Mouse (Mus musculus) spleen, adult 2 months (tissue): ENCODE results near the gene Slc16a2. TPM values are rescaled to one million over a fixed set of nuclear protein-coding genes. Genes with fewer than 3 reads are reported as not detected.

ENCODE experiments used
- DNase-seq, 2 experiments: peaks; one replicate each; pipeline versions ENCODE4 v3.0.0 to v3.0.0-alpha.2; 2012 to 2021; ENCODE audit warnings: low spot score in 2 of 2, low read depth in 1 of 2
- H3K27ac ChIP-seq: fragments of 200-500 bp; 2 replicates; pipeline ENCODE4 v1.5.1; 2012; ENCODE audit warnings: low read length, inconsistent platforms; ENCODE audit not compliant: insufficient read depth
- H3K27me3 ChIP-seq: fragments of 200-500 bp; 2 replicates; pipeline ENCODE4 v1.6.1; 2012; ENCODE audit warnings: mild to moderate bottlenecking, moderate library complexity, low read length, inconsistent platforms; ENCODE audit not compliant: control insufficient read depth, insufficient read depth
- H3K36me3 ChIP-seq: fragments of 200-500 bp; 2 replicates; pipeline ENCODE4 v1.6.1; 2012; ENCODE audit warnings: mild to moderate bottlenecking, low read length, inconsistent platforms; ENCODE audit not compliant: control insufficient read depth, insufficient read depth
- H3K4me1 ChIP-seq: fragments of 200-500 bp; 2 replicates; pipeline ENCODE4 v1.6.1; 2011; ENCODE audit warnings: inconsistent platforms; ENCODE audit not compliant: control insufficient read depth, insufficient read depth, insufficient read length
- H3K4me3 ChIP-seq: fragments of 200-500 bp; 2 replicates; pipeline ENCODE4 v1.5.1; 2011; ENCODE audit warnings: mild to moderate bottlenecking, inconsistent platforms; ENCODE audit not compliant: insufficient read depth, insufficient read length; ENCODE audit errors: extremely low read depth
- CTCF ChIP-seq: fragments of 200-500 bp; IDR thresholded peaks from 2 replicates; pipeline ENCODE4 v1.5.1; 2011; ENCODE audit warnings: mild to moderate bottlenecking, inconsistent platforms; ENCODE audit not compliant: insufficient read depth, insufficient read length, insufficient replicate concordance; ENCODE audit errors: extremely low read depth
- POLR2A ChIP-seq: fragments of 200-500 bp; IDR thresholded peaks from 2 replicates; pipeline ENCODE4 v1.6.1; 2011; ENCODE audit warnings: low read depth, low read length, inconsistent platforms
- WGBS: fragments of 180-500 bp; shearing (Covaris S2); methylation state at CpG from one replicate; pipeline ENCODE4 v1.1.7; 2018; 5-methylcytosine and 5-hydroxymethylcytosine counted together
- polyA plus RNA-seq: library from polyadenylated mRNA; depleted of rRNA; stranded (reverse); fragments of >200 nt; gene quantifications from 2 replicates; pipeline ENCODE4 v1.2.3, GENCODE M21; 2012; rRNA removed

The Slc16a2 gene
- 3.2 and 4.3 TPM in 2 replicates for polyA plus RNA-seq

DNA sequence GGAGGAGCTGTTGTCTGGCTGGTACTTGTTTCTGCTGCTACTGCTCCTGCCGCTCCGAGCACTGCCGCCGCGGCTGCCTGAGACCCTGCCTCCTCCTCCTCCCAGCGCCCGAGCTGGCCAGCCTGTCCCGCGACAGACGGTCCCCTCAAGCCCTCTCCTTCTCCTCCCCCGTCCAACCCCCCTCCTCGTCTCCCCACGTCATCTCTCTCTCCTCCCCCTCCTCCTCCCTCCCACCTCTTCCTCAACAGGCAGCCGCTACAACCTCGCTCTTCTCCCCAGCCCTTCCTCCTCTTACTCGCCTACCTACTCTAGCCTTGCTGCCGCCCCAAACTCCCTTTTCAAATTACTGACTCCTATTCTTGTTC is at the start of gene Slc16a2:
Gene Slc16a2 (minus strand): TSS at position 152 of the 365 bp plus-strand sequence.
- 28% methylated on average over 17 of the region's 17 CpGs for WGBS
- DNase-seq: peak; percentile 2 to 9
- H3K27ac ChIP-seq: no peak within 1 kb of the TSS; the same call in 1 of the 2 replicates

DNA sequence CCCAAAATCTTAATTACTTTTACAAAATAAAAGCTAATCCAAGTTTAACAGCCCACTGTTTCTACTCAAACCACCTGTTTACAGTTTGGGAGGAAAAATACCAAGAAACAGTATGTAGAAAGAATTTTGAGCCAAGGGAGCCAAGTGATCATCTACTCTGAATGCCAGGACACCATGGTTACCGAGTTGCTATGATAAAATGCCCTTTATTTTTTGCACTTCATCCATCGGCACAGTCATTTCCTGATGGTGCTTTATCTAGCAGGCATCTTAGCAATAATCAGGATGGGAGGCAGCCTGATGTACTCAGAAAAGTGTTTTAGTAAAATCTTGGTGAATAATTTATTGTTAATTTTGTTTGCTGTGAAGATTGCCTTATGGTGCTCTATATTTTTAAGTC is 41.7 kb upstream of the Slc16a2 start:
- H3K27me3 ChIP-seq: no peaks in the 10 kb centered on the region
- H3K36me3 ChIP-seq: no peaks in the 10 kb centered on the region
- no peak for TF ChIP-seq CTCF
- no peak for TF ChIP-seq POLR2A
- DNase-seq: no peak
- H3K4me3 ChIP-seq: no peak overlapping the region
- no peaks in the 10 kb centered on the region for H3K4me1 ChIP-seq
- 62% methylated on average over 2 of the region's 2 CpGs for WGBS
- no peak overlapping the region for H3K27ac ChIP-seq

More for the DNA sequence above, at the start of gene Slc16a2:
- H3K27me3 ChIP-seq: peaks cover 3% of the 10 kb centered on the region; the same call in 1 of the 2 replicates
- TF ChIP-seq POLR2A (no peak), CTCF (no peak)
- peak within 1 kb of the TSS; percentile 57 for H3K4me3 ChIP-seq
- no peaks in the 10 kb centered on the region for H3K36me3 ChIP-seq
- H3K4me1 ChIP-seq: no peaks in the 10 kb centered on the region

DNA sequence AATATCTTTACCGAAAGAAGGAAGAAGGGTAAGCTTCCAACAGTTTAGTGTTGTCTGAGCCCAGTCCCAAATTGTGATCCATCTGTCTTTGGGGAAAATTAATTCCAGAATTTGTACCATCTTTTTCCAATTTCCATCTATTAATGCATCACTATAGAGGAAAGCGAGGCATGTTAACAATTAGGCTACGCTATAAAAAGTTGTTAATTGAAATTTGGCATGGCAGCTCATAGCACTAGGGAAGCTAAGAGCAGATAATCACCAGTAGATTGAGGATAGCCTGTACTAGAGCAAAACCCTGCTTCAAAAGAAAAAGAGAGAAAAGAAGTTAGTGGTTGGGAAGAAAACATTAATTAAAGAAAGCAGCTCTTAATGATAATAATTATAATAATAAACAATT is 41.1 kb upstream of the Slc16a2 start:
- H3K4me1 ChIP-seq: no peaks in the 10 kb centered on the region
- no peak overlapping the region for H3K4me3 ChIP-seq
- H3K27me3 ChIP-seq: no peaks in the 10 kb centered on the region
- H3K27ac ChIP-seq: no peak overlapping the region
- no peak for TF ChIP-seq CTCF
- no peak for TF ChIP-seq POLR2A
- 93% methylated on average over 3 of the region's 3 CpGs for WGBS
- no peak for DNase-seq
- no peaks in the 10 kb centered on the region for H3K36me3 ChIP-seq

- Histone ChIP-seq H3K4me1 (no peaks in the 10 kb centered on the region), H3K36me3 (no peaks in the 10 kb centered on the region), H3K27me3 (no peaks in the 10 kb centered on the region), H3K4me3 (no peak overlapping the region), H3K27ac (no peak overlapping the region)
- 43% methylated on average over 2 of the region's 2 CpGs for WGBS
- no peak for DNase-seq
- TF ChIP-seq POLR2A (no peak), CTCF (no peak)
Observed at GRCm38 (mm10) chrX:103845266-103845665, 23.5 kb upstream of the Slc16a2 start.

GRCm38 (mm10) chrX:103828836-103829235 is 7.1 kb upstream of the Slc16a2 start:
- TF ChIP-seq POLR2A (no peak), CTCF (no peak)
- no peak for DNase-seq
- whole genome bisulfite sequencing: 92% methylated on average over 2 of the region's 2 CpGs

DNA sequence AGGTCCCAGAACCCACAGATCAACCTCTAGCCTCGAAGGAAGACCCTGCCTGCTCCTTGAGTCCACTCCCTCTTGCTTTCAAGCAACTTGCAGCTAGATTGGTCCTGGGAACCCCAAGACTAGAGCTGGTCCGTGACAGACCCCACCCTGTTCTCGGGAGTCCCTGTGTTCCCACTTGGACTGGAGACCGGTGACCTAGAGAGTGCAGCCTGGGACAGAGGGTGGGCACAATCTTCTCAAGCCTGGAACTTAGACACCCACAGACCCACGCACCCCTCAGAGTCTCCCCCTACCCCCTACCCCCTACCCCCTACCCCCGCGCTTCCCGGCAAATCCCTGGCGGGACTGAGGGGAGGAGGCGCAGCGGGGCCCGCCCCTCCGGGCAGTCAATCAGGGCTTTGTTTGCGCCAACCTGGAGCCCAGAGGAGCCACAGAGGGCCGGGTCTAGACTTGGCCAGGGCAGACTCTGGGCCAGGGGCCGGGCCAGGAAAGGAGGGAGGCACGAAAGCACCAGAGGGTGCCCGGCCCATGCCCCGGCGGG is 558 bp upstream of the Slc16a2 start:
- DNase-seq: no peak
- H3K27ac ChIP-seq: no peak overlapping the region; the same call in 1 of the 2 replicates
- TF ChIP-seq POLR2A (no peak), CTCF (no peak)

More at GRCm38 (mm10) chrX:103828836-103829235, 7.1 kb upstream of the Slc16a2 start:
- no peaks in the 10 kb centered on the region for H3K27me3 ChIP-seq
- no peaks in the 10 kb centered on the region for H3K36me3 ChIP-seq
- no peak overlapping the region for H3K27ac ChIP-seq
- H3K4me1 ChIP-seq: no peaks in the 10 kb centered on the region
- no peak overlapping the region for H3K4me3 ChIP-seq

DNA sequence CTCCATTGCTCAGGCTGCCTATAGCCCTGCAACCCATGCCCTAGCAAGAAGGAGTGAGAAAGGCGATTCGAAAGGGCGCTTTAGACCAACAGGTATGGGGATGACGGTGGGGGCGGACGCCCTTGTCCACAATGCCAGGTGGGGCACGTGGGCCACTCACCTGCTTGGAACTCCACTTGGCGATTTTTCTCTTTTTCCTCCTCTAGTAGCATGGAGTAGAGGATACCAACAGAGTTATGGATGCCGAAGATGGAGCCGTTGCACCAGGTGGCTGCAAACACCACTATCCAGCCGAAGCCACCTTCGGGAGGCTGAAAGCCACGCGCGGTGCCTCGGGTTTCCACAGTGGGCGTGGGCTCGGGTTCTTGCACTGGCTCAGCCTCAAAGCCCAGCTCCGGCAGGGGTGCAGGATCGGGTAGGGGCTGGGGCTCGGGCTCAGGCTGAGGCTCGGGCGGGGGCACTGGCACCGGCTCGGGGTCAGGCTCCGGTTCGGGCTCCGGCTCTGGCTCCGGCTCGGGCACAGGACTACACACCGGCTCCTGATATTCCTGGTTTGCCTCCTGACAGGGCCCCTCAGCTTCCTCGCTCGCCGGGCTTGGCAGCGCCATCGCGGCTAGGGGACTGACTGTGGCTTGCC is 470 bp downstream of the Slc16a2 start:
- DNase-seq: no peak
- peak overlapping the region; percentile 57 for H3K4me3 ChIP-seq
- H3K27me3 ChIP-seq: peaks cover 3% of the 10 kb centered on the region; the same call in 1 of the 2 replicates
- H3K36me3 ChIP-seq: no peaks in the 10 kb centered on the region
- 30% methylated on average over 37 of the region's 37 CpGs for WGBS
- no peak for TF ChIP-seq POLR2A
- no peak for TF ChIP-seq CTCF
- no peaks in the 10 kb centered on the region for H3K4me1 ChIP-seq
- no peak overlapping the region for H3K27ac ChIP-seq

More for the DNA sequence above, 558 bp upstream of the Slc16a2 start:
- Histone ChIP-seq H3K4me3 (peak overlapping the region; percentile 57), H3K4me1 (no peaks in the 10 kb centered on the region), H3K27me3 (peaks cover 3% of the 10 kb centered on the region; the same call in 1 of the 2 replicates), H3K36me3 (no peaks in the 10 kb centered on the region)
- 37% methylated on average over 20 of the region's 20 CpGs for WGBS
